Mouse (Mus musculus) megakaryocyte, embryonic 14.5 days (primary cell): ENCODE data around the gene Golgb1. TPM values are rescaled to one million over a fixed set of nuclear protein-coding genes. Genes with fewer than 3 reads are reported as not detected.

Experiments
- H3K27me3 ChIP-seq: replicated peaks from 2 replicates; pipeline ENCODE3; 2012; ENCODE audit warnings: inconsistent platforms
- H3K36me3 ChIP-seq: replicated peaks from 2 replicates; pipeline ENCODE3; 2012; ENCODE audit warnings: low read length, inconsistent platforms, mixed read lengths
- H3K4me1 ChIP-seq: 2 replicates; pipeline ENCODE4 v1.6.1; 2012; ENCODE audit warnings: inconsistent platforms
- H3K4me3 ChIP-seq: replicated peaks from 2 replicates; pipeline ENCODE3; 2012; ENCODE audit warnings: moderate library complexity, mild to moderate bottlenecking, inconsistent platforms
- H3K9me3 ChIP-seq: 2 replicates; pipeline ENCODE4 v1.6.1; 2012; ENCODE audit warnings: inconsistent platforms
- FLI1 ChIP-seq: IDR thresholded peaks from 2 replicates; pipeline ENCODE4 v1.6.1; 2012; ENCODE audit warnings: low read length, inconsistent platforms, mixed read lengths
- GATA1 ChIP-seq: IDR thresholded peaks from 3 replicates; pipeline ENCODE4 v1.6.1; 2012; ENCODE audit warnings: mixed read lengths, low read length, inconsistent platforms, borderline replicate concordance
- polyA plus RNA-seq: library from polyadenylated mRNA; stranded (reverse); fragments of >175 nt; gene quantifications from 2 replicates; pipeline ENCODE4 v1.2.3, GENCODE M21; 2012; ENCODE audit warnings: low replicate concordance; ENCODE audit not compliant: insufficient read depth

Golgb1 gene
- polyA plus RNA-seq, 1 experiment, result 15.5 TPM

- H3K4me3 ChIP-seq, result no peak overlapping the region
- TF ChIP-seq GATA1 (no peak), FLI1 (no peak)
Measured at GRCm38 (mm10) chr16:36882737-36883343, 7.9 kb downstream of the Golgb1 start.

GRCm38 (mm10) chr16:36884881-36885280 is 9.9 kb downstream of the Golgb1 start:
- no peaks in the 10 kb centered on the region for H3K9me3 ChIP-seq
- TF ChIP-seq GATA1 (no peak), FLI1 (no peak)
- H3K4me3 ChIP-seq, result no peak overlapping the region
- peaks cover 49% of the 10 kb centered on the region for H3K36me3 ChIP-seq
- peaks cover 12% of the 10 kb centered on the region for H3K4me1 ChIP-seq
- no peaks in the 10 kb centered on the region for H3K27me3 ChIP-seq

More at GRCm38 (mm10) chr16:36882737-36883343, 7.9 kb downstream of the Golgb1 start:
- Histone ChIP-seq H3K36me3 (peaks cover 31% of the 10 kb centered on the region), H3K27me3 (no peaks in the 10 kb centered on the region), H3K9me3 (no peaks in the 10 kb centered on the region), H3K4me1 (peaks cover 29% of the 10 kb centered on the region)

- peaks cover 59% of the 10 kb centered on the region for H3K36me3 ChIP-seq
- no peaks in the 10 kb centered on the region for H3K9me3 ChIP-seq
- no peaks in the 10 kb centered on the region for H3K27me3 ChIP-seq
- peaks cover 13% of the 10 kb centered on the region; the same call in 1 of the 2 replicates for H3K4me1 ChIP-seq
- TF ChIP-seq GATA1 (no peak), FLI1 (no peak)
- no peak overlapping the region for H3K4me3 ChIP-seq
Measured at GRCm38 (mm10) chr16:36885912-36886311, 11.0 kb downstream of the Golgb1 start.

- Histone ChIP-seq H3K4me3 (no peak overlapping the region), H3K27me3 (no peaks in the 10 kb centered on the region), H3K4me1 (peaks cover 13% of the 10 kb centered on the region; the same call in 1 of the 2 replicates), H3K9me3 (no peaks in the 10 kb centered on the region), H3K36me3 (peaks cover 75% of the 10 kb centered on the region)
- TF ChIP-seq FLI1, result no peak
- no peak for TF ChIP-seq GATA1
Measured at GRCm38 (mm10) chr16:36887546-36887945, 12.6 kb downstream of the Golgb1 start.

- Histone ChIP-seq H3K36me3 (peaks cover 97% of the 10 kb centered on the region), H3K27me3 (no peaks in the 10 kb centered on the region), H3K4me3 (no peak overlapping the region), H3K4me1 (peaks cover 9% of the 10 kb centered on the region; the same call in 1 of the 2 replicates), H3K9me3 (no peaks in the 10 kb centered on the region)
- TF ChIP-seq GATA1 (no peak), FLI1 (no peak)
Measured at GRCm38 (mm10) chr16:36890559-36890958, 15.6 kb downstream of the Golgb1 start.

GRCm38 (mm10) chr16:36891415-36891814 is 16.5 kb downstream of the Golgb1 start:
- H3K36me3 ChIP-seq, result peaks cover 97% of the 10 kb centered on the region
- H3K4me1 ChIP-seq, result peaks cover 9% of the 10 kb centered on the region; the same call in 1 of the 2 replicates
- H3K27me3 ChIP-seq, result no peaks in the 10 kb centered on the region
- no peak overlapping the region for H3K4me3 ChIP-seq
- no peak for TF ChIP-seq FLI1
- TF ChIP-seq GATA1, result no peak
- H3K9me3 ChIP-seq, result no peaks in the 10 kb centered on the region

GRCm38 (mm10) chr16:36893317-36893716 is 18.4 kb downstream of the Golgb1 start:
- Histone ChIP-seq H3K4me3 (no peak overlapping the region), H3K9me3 (no peaks in the 10 kb centered on the region), H3K36me3 (peaks cover 97% of the 10 kb centered on the region), H3K4me1 (peaks cover 15% of the 10 kb centered on the region; the same call in 1 of the 2 replicates), H3K27me3 (no peaks in the 10 kb centered on the region)
- TF ChIP-seq FLI1 (no peak), GATA1 (no peak)

GRCm38 (mm10) chr16:36896712-36897111 is 21.8 kb downstream of the Golgb1 start:
- Histone ChIP-seq H3K4me1 (peaks cover 6% of the 10 kb centered on the region; the same call in 1 of the 2 replicates), H3K27me3 (no peaks in the 10 kb centered on the region), H3K36me3 (peaks cover 100% of the 10 kb centered on the region), H3K4me3 (no peak overlapping the region), H3K9me3 (no peaks in the 10 kb centered on the region)
- no peak for TF ChIP-seq FLI1
- TF ChIP-seq GATA1, result no peak

- H3K36me3 ChIP-seq, result peaks cover 100% of the 10 kb centered on the region
- H3K9me3 ChIP-seq, result no peaks in the 10 kb centered on the region
- no peak overlapping the region for H3K4me3 ChIP-seq
- TF ChIP-seq GATA1 (no peak), FLI1 (no peak)
- no peaks in the 10 kb centered on the region for H3K27me3 ChIP-seq
- H3K4me1 ChIP-seq, result no peaks in the 10 kb centered on the region
Measured at GRCm38 (mm10) chr16:36903156-36903555, 28.2 kb downstream of the Golgb1 start.

- Histone ChIP-seq H3K36me3 (peaks cover 100% of the 10 kb centered on the region), H3K4me1 (no peaks in the 10 kb centered on the region), H3K4me3 (no peak overlapping the region), H3K9me3 (no peaks in the 10 kb centered on the region), H3K27me3 (no peaks in the 10 kb centered on the region)
- TF ChIP-seq GATA1 (no peak), FLI1 (no peak)
Measured at GRCm38 (mm10) chr16:36911909-36912308, 37.0 kb downstream of the Golgb1 start.

- H3K4me1 ChIP-seq, result no peaks in the 10 kb centered on the region
- H3K4me3 ChIP-seq, result no peak overlapping the region
- TF ChIP-seq FLI1 (no peak), GATA1 (no peak)
- no peaks in the 10 kb centered on the region for H3K9me3 ChIP-seq
- peaks cover 99% of the 10 kb centered on the region for H3K36me3 ChIP-seq
- H3K27me3 ChIP-seq, result no peaks in the 10 kb centered on the region
Measured at GRCm38 (mm10) chr16:36912311-36912710, 37.4 kb downstream of the Golgb1 start.
